Mouse (Mus musculus) midbrain, embryonic 14.5 days (tissue): ENCODE measurements around the gene Tceal3. TPM values are rescaled to one million over a fixed set of nuclear protein-coding genes. Genes with fewer than 3 reads are reported as not detected.
"Not testable (repeated sequence)": the region's sequence is repeated elsewhere in the genome, so short reads cannot be mapped to it uniquely, and the experiment has no call there.

Source experiments
- ATAC-seq: fragments of 200-750 bp; cut with Nextera tagmentation; 2 replicates; pipeline ENCODE4 v1.8.0; 2017; ENCODE audit warnings: moderate number of reproducible peaks, moderate library complexity; ENCODE audit not compliant: low FRiP score, low TSS enrichment
- DNase-seq: peaks from one replicate; pipeline ENCODE4 v3.0.0-alpha.2; 2015
- H3K27ac ChIP-seq: fragments of 300-500 bp; sonication (generic); replicated peaks from 2 replicates; pipeline ENCODE4 v1.5.1; 2014; ENCODE audit warnings: mild to moderate bottlenecking, low read depth, low read length, moderate library complexity
- H3K27me3 ChIP-seq: fragments of 300-500 bp; sonication (generic); 2 replicates; pipeline ENCODE4 v1.6.1; 2014; ENCODE audit warnings: low read length, control low read depth, mixed read lengths; ENCODE audit not compliant: control insufficient read depth, insufficient read depth
- H3K36me3 ChIP-seq: fragments of 300-500 bp; sonication (generic); 2 replicates; pipeline ENCODE4 v1.6.1; 2014; ENCODE audit warnings: low read length, control low read depth; ENCODE audit not compliant: control insufficient read depth, insufficient read depth
- H3K4me1 ChIP-seq: fragments of 300-500 bp; sonication (generic); 2 replicates; pipeline ENCODE4 v1.6.1; 2014; ENCODE audit warnings: mild to moderate bottlenecking, antibody characterized with exemption, low read length, control low read depth; ENCODE audit not compliant: control insufficient read depth, insufficient read depth
- H3K4me2 ChIP-seq: fragments of 300-500 bp; sonication (generic); 2 replicates; pipeline ENCODE4 v1.6.1; 2014; ENCODE audit warnings: mild to moderate bottlenecking, low read length, moderate library complexity
- H3K4me3 ChIP-seq: fragments of 300-500 bp; sonication (generic); replicated peaks from 2 replicates; pipeline ENCODE4 v1.5.1; 2014; ENCODE audit warnings: low read depth, low read length
- H3K9ac ChIP-seq: fragments of 300-500 bp; sonication (generic); replicated peaks from 2 replicates; pipeline ENCODE4 v1.6.1; 2014; ENCODE audit warnings: mild to moderate bottlenecking, low read length, moderate library complexity
- H3K9me3 ChIP-seq: fragments of 300-500 bp; sonication (generic); 2 replicates; pipeline ENCODE4 v1.6.1; 2016; ENCODE audit warnings: low read length, control low read depth, mixed read lengths; ENCODE audit not compliant: control insufficient read depth
- WGBS: fragments of 180-500 bp; shearing (Covaris S2); extraction: QIAGEN DNeasy Blood & Tissue Kit; methylation state at CpG from one replicate; pipeline ENCODE4 v1.1.7; 2014; 5-methylcytosine and 5-hydroxymethylcytosine counted together
- polyA plus RNA-seq: library from polyadenylated mRNA; unstranded; fragments of >200 nt; fragmentation: Nextera tagmentation; extraction: Ambion mirVana; gene quantifications from 2 replicates; pipeline ENCODE4 v1.2.1, GENCODE M21; 2014

Tceal3 gene
- polyA plus RNA-seq, 1 experiment from 2014 or later, result 39.4 TPM

DNA sequence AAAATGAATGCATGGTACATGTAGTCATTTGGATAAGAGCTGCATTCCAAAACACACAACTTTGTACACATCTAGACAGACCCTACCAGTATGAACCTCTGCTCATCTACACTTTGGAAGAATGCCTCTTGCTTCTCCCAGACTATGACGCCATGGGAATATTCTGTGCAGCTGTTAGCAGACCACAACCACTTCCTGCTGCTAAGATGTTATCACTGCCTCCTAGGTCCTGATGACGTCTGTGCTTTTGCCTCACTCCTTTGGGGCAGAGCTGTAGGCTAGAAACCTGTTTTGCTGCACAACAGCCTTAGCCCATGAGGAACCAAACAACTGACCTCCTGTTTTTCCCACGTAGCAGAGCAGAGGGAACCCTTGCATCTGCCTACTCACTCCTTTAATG is 25.2 kb downstream of the Tceal3 start:
- not testable (repeated sequence) for H3K9me3 ChIP-seq, H3K4me2 ChIP-seq, H3K36me3 ChIP-seq, ATAC-seq, H3K9ac ChIP-seq, H3K4me1 ChIP-seq, DNase-seq, H3K4me3 ChIP-seq, H3K27ac ChIP-seq, H3K27me3 ChIP-seq
- 66% methylated on average over 3 of the region's 3 CpGs for whole genome bisulfite sequencing

DNA sequence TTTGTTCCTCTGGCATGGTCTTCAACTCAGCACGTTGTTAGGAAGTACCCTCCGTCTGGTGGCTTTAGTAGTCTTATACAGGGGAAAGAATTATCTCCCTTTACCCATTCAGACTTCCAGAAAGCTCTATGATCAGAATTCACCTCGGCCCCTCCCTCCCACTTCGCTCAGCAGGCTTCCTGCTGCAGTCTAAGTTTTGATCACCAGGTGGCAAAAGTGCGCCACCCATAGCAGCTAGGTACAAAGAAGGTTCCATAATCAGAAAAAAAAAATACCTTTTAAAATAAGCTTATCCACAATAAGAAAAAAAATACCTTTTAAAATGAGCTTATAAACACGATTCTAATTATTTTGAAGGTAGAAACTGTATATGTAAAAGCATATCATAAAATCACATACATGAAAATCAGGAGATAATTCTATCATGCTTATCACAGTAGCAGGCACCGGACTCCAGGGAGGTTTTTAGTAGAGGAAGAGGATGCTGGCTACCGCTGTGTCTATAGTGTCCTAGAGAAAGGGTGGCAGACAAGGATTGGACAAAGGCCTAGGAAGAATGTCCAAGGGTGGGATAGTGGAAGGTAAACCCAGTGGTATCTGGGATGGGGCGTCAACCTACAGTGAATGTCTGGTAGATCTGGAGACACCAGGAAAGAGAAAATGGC is 34.4 kb downstream of the Tceal3 start:
- H3K36me3 ChIP-seq, result no peaks in the 10 kb centered on the region
- H3K27ac ChIP-seq, result 0 out of 2 replicates have a peak overlapping the region, but pooled peaks have one; percentile 17
- no peak overlapping the region for H3K9ac ChIP-seq
- DNase-seq (peak; percentile 76), ATAC-seq (no peak)
- H3K4me2 ChIP-seq, result no peak overlapping the region
- H3K4me1 ChIP-seq, result no peaks in the 10 kb centered on the region
- no peaks in the 10 kb centered on the region for H3K9me3 ChIP-seq
- no peak overlapping the region for H3K4me3 ChIP-seq
- no peaks in the 10 kb centered on the region for H3K27me3 ChIP-seq
- 50% methylated on average over 9 of the region's 9 CpGs for WGBS

DNA sequence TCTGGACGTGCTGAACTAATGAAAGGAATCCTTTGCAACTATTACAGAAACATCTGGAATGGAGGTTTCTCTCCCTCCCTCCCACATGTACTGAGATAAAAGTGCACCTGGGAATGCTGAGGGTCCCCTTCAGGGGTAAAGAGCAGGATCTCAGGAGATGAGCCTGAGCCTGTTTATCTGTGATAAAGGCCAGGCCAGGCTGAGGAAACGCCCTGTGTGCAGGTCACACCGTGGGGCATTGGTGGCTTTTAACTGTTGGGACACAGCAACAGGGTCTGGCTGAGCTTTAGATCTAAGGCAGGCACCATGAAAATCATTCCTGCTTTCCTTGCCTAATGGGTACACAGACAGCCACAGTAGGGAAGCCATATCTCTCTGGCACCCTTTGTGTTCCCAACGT is 35.3 kb downstream of the Tceal3 start:
- Histone ChIP-seq H3K9ac (no peak overlapping the region), H3K27ac (no peak overlapping the region), H3K4me3 (no peak overlapping the region), H3K9me3 (no peaks in the 10 kb centered on the region), H3K27me3 (no peaks in the 10 kb centered on the region), H3K4me1 (no peaks in the 10 kb centered on the region), H3K36me3 (no peaks in the 10 kb centered on the region), H3K4me2 (no peak overlapping the region)
- DNase-seq (no peak), ATAC-seq (no peak)
- 74% methylated on average over 4 of the region's 4 CpGs for WGBS

DNA sequence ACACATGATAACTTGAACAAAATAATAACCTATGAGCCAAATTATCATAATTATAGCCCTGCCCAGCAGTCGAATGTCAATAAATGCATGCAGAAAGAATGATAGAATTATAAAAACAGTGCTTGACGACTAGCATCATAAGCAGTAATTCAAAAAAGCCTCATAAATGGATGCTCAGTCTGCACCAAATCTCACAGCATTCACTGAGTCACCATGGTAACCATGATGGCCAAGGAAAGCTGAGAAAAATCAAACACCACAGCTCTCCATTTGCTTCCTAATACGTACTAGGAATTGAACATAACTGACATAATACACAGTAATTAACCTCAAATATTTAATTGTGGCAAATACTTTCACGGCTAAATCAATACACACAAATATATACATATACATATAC is 44.5 kb downstream of the Tceal3 start:
- Histone ChIP-seq H3K4me2 (no peak overlapping the region), H3K36me3 (no peaks in the 10 kb centered on the region), H3K4me3 (no peak overlapping the region), H3K4me1 (no peaks in the 10 kb centered on the region), H3K9ac (no peak overlapping the region), H3K27ac (no peak overlapping the region), H3K27me3 (no peaks in the 10 kb centered on the region), H3K9me3 (no peaks in the 10 kb centered on the region)
- peak; percentile 61 for DNase-seq
- WGBS, result 57% methylated on average over 4 of the region's 4 CpGs
- no peak for ATAC-seq

DNA sequence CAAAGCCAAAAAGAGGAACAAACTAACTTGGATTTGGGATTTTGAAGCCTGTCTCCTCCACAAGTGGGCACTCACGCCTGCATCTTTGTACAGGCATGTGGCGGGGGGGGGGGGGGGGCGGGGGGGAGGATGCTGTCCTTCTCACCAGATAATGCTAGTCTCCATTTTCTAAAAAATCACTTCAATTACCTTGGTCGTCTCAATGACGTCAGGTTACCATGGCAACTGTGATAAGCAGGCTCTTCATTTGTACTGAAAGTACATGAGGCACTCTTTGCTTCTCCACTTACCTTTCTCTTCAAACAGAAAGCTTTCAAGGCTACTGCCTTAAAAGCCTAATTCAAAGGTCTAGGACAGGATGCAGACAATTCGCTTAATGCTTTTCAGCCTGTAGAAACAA is 49.1 kb downstream of the Tceal3 start:
- no peak overlapping the region for H3K4me3 ChIP-seq
- no peaks in the 10 kb centered on the region for H3K4me1 ChIP-seq
- ATAC-seq, result peak; percentile 34; the same call in 1 of the 2 replicates
- H3K36me3 ChIP-seq, result no peaks in the 10 kb centered on the region
- no peak overlapping the region for H3K9ac ChIP-seq
- 32% methylated on average over 5 of the region's 6 CpGs for WGBS
- H3K27ac ChIP-seq, result no peak overlapping the region
- H3K9me3 ChIP-seq, result no peaks in the 10 kb centered on the region
- peak; percentile 82 for DNase-seq
- no peaks in the 10 kb centered on the region for H3K27me3 ChIP-seq
- no peak overlapping the region for H3K4me2 ChIP-seq

DNA sequence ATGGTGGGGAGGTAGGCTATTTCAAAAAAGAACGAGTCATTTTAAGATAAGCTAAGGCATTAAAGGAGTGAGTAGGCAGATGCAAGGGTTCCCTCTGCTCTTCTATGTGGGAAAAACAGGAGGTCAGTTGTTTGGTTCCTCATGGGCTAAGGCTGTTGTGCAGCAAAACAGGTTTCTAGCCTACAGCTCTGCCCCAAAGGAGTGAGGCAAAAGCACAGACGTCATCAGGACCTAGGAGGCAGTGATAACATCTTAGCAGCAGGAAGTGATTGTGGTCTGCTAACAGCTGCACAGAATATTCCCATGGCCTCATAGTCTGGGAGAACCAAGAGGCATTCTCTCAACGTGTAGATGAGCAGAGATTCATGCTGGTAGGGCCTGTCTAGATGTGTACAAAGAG is 55.2 kb downstream of the Tceal3 start:
- not testable (repeated sequence) for H3K9ac ChIP-seq, H3K36me3 ChIP-seq, H3K4me1 ChIP-seq, H3K4me2 ChIP-seq, H3K4me3 ChIP-seq, H3K27ac ChIP-seq, H3K27me3 ChIP-seq, H3K9me3 ChIP-seq, DNase-seq, ATAC-seq
- WGBS, result 58% methylated on average over 3 of the region's 3 CpGs

DNA sequence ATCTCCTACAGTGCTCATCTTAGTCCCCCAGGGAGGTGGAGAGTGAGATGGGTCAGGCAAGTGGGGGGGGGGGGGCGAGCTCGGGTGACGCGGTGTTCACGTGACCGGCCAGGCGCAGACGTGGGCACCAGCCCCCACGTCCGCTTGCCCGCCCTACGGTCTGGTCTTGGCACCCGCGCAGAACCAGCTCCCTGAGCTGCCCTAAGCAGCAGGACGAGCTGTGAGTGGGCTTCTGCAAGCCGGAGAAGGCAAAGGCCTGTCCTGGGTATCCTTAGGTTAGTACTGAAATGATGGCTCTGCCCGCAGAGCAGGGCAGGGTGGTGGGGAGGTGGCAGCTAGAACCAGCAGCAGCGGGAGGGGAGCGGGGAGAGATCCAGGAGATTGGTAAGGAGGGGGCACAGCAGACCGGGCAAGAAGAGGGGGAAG is 75.7 kb downstream of the Tceal3 start:
- Histone ChIP-seq H3K9me3 (no peaks in the 10 kb centered on the region), H3K36me3 (no peaks in the 10 kb centered on the region), H3K9ac (peak overlapping the region; percentile 69), H3K4me3 (peak overlapping the region; percentile 47), H3K27ac (peak overlapping the region; percentile 68), H3K4me2 (peak overlapping the region; percentile 56), H3K27me3 (no peaks in the 10 kb centered on the region), H3K4me1 (no peaks in the 10 kb centered on the region)
- DNase-seq (peak; percentile 57), ATAC-seq (peak; percentile 86)
- 33% methylated on average over 19 of the region's 20 CpGs for whole genome bisulfite sequencing

DNA sequence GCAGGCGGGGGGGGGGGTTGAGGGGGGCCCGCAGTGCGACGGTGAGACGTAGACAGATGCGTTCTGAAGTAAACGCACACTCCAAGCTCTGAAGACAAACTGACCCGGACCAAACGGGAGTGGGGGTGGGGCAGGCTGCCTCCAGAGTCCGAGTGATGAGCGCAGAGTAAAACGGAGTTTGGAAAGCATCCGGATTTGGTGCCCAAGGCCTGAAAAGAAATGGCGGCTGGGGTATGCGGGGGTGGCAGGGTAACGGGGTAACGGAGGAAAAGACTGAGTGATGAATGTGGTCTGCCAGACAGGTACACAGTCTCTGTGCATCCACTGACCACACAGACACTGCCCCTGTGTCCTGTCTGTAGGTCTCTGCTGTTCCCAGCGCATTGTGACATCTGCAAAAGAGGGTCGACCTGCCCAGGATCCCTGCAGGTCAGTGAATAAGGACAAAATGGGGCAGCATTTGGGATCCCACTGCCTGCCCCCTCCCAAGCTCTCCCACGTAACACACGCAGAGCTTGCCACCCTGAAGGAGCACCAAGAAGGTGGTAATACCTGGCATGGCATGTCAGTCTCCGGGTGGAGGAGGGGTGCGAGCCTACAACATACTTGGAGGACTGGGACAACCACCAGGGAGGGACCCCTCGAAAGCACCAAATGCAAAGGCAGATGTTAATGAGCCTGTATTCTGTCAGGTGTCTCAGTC is 76.3 kb downstream of the Tceal3 start:
- DNase-seq, result peak; percentile 43
- 27% methylated on average over 22 of the region's 24 CpGs for WGBS
- peak overlapping the region; percentile 68; the same call in 1 of the 2 replicates for H3K27ac ChIP-seq

DNA sequence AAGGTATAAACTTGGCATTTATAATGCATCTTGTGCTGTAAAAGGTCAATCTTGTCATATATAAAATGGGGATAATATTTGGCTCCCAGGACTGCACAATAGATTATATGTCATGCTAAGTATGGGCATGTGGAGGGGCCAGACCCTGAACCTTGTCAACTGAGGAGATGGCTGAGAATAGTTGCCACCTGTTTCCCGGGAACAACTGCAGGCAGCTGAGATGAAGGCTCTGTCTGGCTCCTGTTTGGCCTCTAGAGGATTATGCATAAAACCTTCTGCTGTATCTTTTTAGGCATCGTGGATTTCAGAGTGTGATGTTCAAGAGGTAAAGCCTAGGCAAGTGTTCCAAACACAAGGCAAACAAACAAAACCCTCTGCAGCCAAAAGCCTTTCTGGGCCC is 78.2 kb downstream of the Tceal3 start:
- H3K36me3 ChIP-seq, result no peaks in the 10 kb centered on the region
- ATAC-seq (no peak), DNase-seq (no peak)
- no peaks in the 10 kb centered on the region for H3K9me3 ChIP-seq
- no peak overlapping the region for H3K4me2 ChIP-seq
- no peak overlapping the region for H3K9ac ChIP-seq
- H3K4me1 ChIP-seq, result no peaks in the 10 kb centered on the region
- no peak overlapping the region for H3K27ac ChIP-seq
- 59% methylated on average over 2 of the region's 2 CpGs for WGBS
- H3K27me3 ChIP-seq, result no peaks in the 10 kb centered on the region
- no peak overlapping the region for H3K4me3 ChIP-seq

More for the DNA sequence above, 76.3 kb downstream of the Tceal3 start:
- peak; percentile 57 for ATAC-seq
- not testable (repeated sequence) for H3K4me1 ChIP-seq, H3K9me3 ChIP-seq, H3K27me3 ChIP-seq, H3K36me3 ChIP-seq
- Histone ChIP-seq H3K4me2 (peak overlapping the region; percentile 56), H3K4me3 (peak overlapping the region; percentile 47), H3K9ac (peak overlapping the region; percentile 69)
